Mouse (Mus musculus) thymus, adult 2 months (tissue): ENCODE measurements at regions not wholly inside any gene's neighbourhood (a gene's known extent, or its start where the extent isn't known, plus 50 kb on each side); places are given as distances from the start of the nearest gene placed in this dataset.

Source experiments
- DNase-seq: peaks from one replicate; pipeline ENCODE4 v3.0.0; 2021
- H3K27ac ChIP-seq: fragments of 200-500 bp; 2 replicates; pipeline ENCODE4 v1.5.1; 2012; ENCODE audit warnings: low read length, control low read depth; ENCODE audit not compliant: control insufficient read depth, insufficient read depth
- H3K27me3 ChIP-seq: fragments of 200-500 bp; 2 replicates; pipeline ENCODE4 v1.6.1; 2012; ENCODE audit warnings: mild to moderate bottlenecking, low read length, moderate library complexity, mixed read lengths; ENCODE audit not compliant: control insufficient read depth, insufficient read depth
- H3K36me3 ChIP-seq: fragments of 200-500 bp; 2 replicates; pipeline ENCODE4 v1.6.1; 2012; ENCODE audit warnings: mild to moderate bottlenecking, low read length, moderate library complexity; ENCODE audit not compliant: control insufficient read depth, insufficient read depth
- H3K4me1 ChIP-seq: fragments of 200-500 bp; replicated peaks from 2 replicates; pipeline ENCODE4 v1.6.1; 2012; ENCODE audit warnings: low read length; ENCODE audit not compliant: control insufficient read depth, insufficient read depth
- H3K4me3 ChIP-seq: fragments of 200-500 bp; 2 replicates; pipeline ENCODE4 v1.5.1; 2012; ENCODE audit warnings: mild to moderate bottlenecking, low read length, control low read depth, moderate library complexity; ENCODE audit not compliant: control insufficient read depth, insufficient read depth
- CTCF ChIP-seq: fragments of 200-500 bp; IDR thresholded peaks from 2 replicates; pipeline ENCODE4 v1.5.1; 2012; ENCODE audit warnings: mild to moderate bottlenecking, control low read depth, low read length, moderate library complexity, borderline replicate concordance; ENCODE audit not compliant: control insufficient read depth, poor library complexity, insufficient read depth; ENCODE audit errors: extremely low read depth
- POLR2A ChIP-seq: fragments of 200-500 bp; IDR thresholded peaks from 2 replicates; pipeline ENCODE4 v1.6.1; 2012; ENCODE audit warnings: mild to moderate bottlenecking, low read length, control low read depth, moderate library complexity; ENCODE audit not compliant: control insufficient read depth, poor library complexity, insufficient read depth; ENCODE audit errors: extremely low read depth
- WGBS: fragments of 180-500 bp; shearing (Covaris S2); methylation state at CpG from one replicate; pipeline ENCODE4 v1.1.7; 2018; 5-methylcytosine and 5-hydroxymethylcytosine counted together

DNA sequence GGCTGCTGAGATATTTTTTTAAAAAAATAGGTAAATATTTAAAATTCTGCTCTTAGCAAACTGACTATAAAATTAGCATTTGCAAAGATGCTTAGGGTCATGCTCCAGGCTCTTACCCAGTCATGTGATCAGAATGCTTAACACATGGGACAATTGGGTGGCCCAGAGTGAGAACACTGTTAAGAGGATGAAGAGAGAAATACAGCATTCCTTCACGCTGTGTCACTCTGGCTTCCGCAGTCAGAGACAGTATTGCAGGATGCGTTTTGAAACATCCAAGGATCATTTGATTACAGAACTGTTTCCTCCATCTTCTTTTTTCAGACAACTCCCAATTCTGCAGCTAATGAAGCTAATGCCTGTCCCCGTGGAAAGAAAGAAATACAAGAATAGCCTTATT, 316.4 kb downstream of the Rnd3 start:
- Histone ChIP-seq H3K27ac (no peak overlapping the region), H3K36me3 (no peaks in the 10 kb centered on the region), H3K4me3 (no peak overlapping the region), H3K4me1 (no peaks in the 10 kb centered on the region), H3K27me3 (no peaks in the 10 kb centered on the region)
- DNase-seq = no peak
- TF ChIP-seq CTCF = no peak
- TF ChIP-seq POLR2A = no peak
- 96% methylated on average over 4 of the region's 4 CpGs for WGBS

DNA sequence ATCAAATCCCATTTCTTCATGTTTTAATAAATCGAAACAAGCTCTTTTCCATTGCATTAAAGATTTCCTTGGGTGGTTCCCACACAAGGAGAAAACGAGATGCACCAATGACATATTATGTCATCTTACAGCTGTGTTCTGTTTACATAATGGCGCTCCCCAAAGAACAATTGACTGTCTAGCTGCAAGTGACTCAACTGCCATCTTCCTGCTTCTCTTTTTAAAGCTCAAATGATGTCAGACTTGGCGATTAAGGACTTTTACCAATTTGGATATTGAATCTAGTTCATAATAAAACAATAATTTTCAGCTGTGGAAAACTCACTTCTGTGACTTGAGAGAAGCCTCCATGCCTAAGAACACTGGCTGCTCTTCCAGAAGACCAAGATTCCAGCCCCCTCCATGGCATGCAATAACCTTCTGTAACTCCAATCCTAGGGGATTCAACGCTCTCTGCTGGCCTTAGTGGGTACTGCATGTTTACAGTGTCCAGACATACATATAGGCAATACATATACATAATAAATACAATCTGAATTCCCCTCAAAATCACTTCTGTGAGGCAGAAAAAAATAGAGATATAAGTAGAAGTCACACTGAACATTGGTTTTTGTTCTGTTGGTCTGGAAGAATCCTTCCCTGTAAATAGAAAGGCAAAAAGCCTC, 318.7 kb downstream of the Rnd3 start:
- Histone ChIP-seq H3K4me1 (peaks cover 5% of the 10 kb centered on the region), H3K27me3 (no peaks in the 10 kb centered on the region), H3K4me3 (no peak overlapping the region), H3K36me3 (no peaks in the 10 kb centered on the region), H3K27ac (no peak overlapping the region)
- WGBS = 83% methylated on average over 5 of the region's 5 CpGs
- DNase-seq = peak; percentile 18
- TF ChIP-seq CTCF (no peak), POLR2A (no peak)

DNA sequence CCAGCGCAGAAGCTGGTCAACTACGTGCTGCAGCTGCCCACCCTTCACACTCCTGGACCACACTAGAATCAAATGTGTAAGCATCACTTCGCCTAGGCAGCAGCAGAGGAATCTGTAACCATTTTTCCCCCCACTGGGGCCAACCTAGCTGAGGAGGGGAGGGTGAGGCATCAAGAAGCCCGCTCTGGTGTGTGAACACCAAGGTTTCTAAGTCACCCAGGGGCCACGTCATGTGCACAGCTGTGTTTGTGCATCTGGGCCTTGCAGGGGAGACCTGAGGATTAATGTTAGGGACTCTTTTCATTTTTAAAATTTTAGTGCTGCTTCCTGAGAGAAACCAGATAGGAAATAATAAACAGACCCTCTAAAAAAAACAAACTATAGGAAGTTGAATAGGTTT, 321.8 kb downstream of the Rnd3 start:
- Histone ChIP-seq H3K4me3 (no peak overlapping the region), H3K27me3 (no peaks in the 10 kb centered on the region), H3K36me3 (no peaks in the 10 kb centered on the region), H3K27ac (no peak overlapping the region), H3K4me1 (peaks cover 5% of the 10 kb centered on the region)
- no peak for TF ChIP-seq POLR2A
- TF ChIP-seq CTCF = no peak
- 52% methylated on average over 5 of the region's 5 CpGs for WGBS
- peak; percentile 1 for DNase-seq

DNA sequence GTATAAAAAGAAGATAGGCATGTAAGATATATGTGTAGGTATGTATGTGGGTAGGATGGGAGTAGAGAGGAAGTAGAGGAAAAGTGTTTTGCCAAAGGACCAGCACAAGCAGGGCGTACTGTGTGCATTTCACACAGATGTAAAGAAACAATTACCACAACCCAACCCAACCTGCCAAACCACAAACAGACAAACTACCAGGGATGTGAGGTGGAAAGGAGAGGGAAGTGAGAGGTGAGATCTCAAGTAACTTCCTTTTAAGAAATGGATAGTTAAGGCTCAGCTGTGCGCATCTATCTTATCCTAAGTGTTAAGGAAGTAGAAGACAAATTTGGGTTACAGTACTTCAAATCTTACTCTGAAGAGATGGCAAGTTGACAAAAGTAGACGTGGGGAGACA, 322.4 kb downstream of the Rnd3 start:
- no peaks in the 10 kb centered on the region for H3K27me3 ChIP-seq
- no peak overlapping the region for H3K4me3 ChIP-seq
- H3K27ac ChIP-seq = no peak overlapping the region
- no peak for TF ChIP-seq POLR2A
- TF ChIP-seq CTCF = no peak
- peaks cover 5% of the 10 kb centered on the region for H3K4me1 ChIP-seq
- no peaks in the 10 kb centered on the region for H3K36me3 ChIP-seq
- DNase-seq = no peak
- 11% methylated on average over 3 of the region's 3 CpGs for WGBS

DNA sequence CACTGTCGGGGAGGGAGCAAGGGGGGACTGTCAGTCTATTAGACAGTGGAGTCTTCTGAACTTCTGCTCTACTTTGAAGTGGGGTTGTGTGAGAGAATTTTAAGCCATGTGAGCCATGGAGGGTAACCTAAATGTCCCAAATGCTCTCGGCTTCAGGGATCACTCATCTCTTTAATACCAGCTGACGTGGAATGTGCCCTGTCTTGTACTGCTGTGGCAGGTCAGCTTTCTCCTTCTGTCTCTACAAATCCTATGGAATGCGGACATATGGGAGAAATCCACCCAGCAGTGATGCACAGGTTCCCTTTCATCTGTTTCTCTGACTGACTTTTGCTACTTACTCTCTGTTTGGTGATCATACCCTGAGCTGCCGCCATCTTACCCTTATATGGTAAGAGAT, 323.3 kb downstream of the Rnd3 start:
- DNase-seq = no peak
- 95% methylated on average over 5 of the region's 5 CpGs for WGBS
- H3K27ac ChIP-seq = no peak overlapping the region
- TF ChIP-seq POLR2A = no peak
- TF ChIP-seq CTCF = no peak
- H3K36me3 ChIP-seq = no peaks in the 10 kb centered on the region
- peaks cover 5% of the 10 kb centered on the region for H3K4me1 ChIP-seq
- no peak overlapping the region for H3K4me3 ChIP-seq
- H3K27me3 ChIP-seq = no peaks in the 10 kb centered on the region

DNA sequence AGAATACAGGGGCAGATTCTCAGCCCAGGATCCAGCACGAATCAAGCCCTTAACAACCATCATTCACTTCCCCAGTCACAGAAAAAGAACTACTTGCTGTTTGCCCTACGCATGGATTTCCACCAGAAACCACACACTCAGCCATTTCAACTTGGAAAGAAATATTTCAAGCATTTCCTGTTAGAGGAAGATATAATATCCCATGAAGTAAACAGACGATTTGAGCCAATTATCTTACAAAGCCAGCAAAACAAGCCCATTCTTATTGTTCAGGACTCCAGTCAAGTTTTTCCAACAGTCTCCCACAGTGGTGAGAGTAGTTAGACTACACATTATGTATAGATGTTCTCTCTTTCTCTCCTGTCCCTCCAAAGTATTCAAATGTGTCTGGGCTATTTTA, 324.1 kb downstream of the Rnd3 start:
- Histone ChIP-seq H3K27ac (no peak overlapping the region), H3K36me3 (no peaks in the 10 kb centered on the region), H3K27me3 (no peaks in the 10 kb centered on the region), H3K4me3 (no peak overlapping the region), H3K4me1 (peaks cover 5% of the 10 kb centered on the region)
- WGBS = 61% methylated on average over 3 of the region's 3 CpGs
- no peak for TF ChIP-seq CTCF
- TF ChIP-seq POLR2A = no peak
- DNase-seq = no peak

DNA sequence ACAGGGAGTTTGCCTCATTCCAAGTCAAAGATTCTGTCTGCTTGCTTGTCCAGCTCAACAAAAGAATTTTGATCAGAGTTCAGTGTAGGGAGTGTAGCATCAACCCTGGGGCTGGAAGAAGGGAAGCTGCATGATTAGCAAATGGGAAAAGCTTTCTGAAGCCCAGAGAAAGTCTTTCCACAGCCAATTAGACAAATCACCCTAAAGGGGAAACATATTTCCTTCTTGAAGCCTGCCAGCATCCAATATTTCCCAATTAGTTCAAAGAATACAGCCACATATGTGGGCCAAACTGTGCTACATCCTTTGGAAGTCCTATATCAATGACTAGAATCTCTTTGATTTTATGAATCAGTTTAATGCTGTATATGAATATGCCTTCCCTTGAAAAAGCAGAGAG, 326.2 kb downstream of the Rnd3 start:
- TF ChIP-seq CTCF (no peak), POLR2A (no peak)
- Histone ChIP-seq H3K27me3 (no peaks in the 10 kb centered on the region), H3K4me3 (no peak overlapping the region), H3K4me1 (peaks cover 5% of the 10 kb centered on the region), H3K36me3 (no peaks in the 10 kb centered on the region), H3K27ac (no peak overlapping the region)
- no peak for DNase-seq
